Mouse (Mus musculus): ENCODE data around the gene Pknox1.

DNA sequence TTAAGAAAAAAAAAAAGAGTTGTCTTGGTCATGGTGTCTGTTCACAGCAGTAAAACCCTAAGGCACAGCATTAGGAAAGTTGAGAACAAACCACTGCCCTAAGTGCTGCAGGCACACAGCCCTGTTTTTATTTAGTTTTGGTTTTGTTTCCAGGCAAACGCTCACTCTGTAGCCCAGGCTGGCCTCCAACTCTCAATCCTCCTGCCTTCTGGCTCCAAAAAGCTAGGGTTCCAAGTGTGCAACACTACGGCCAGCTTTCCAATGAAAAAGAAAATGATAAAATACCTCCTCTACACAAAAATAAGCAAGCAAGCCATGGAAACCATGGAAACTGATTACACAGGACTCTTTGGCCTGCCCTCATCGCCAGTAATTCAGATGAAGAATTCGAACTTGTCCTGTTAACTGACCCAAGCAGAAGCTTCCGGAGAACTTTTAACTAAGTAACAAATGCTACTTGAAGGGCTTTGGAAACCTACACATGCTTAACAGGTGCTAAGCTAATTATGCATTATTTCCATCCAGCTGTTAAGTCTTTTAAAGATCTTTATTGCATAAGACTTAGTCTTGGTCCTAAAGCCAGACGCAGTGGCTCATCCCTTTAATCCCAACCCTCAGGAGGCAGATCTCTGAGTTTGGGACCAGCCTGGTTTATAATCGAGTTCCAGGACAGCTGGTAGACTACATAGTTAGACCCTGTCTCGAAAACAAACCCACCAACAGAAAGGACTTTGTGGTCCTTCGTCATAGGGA lies 17.9 kb upstream of the Pknox1 start:
- TF ChIP-seq CTCF (IDR thresholded peaks at IDR 0.05; ENCODE audit: extremely low read depth, insufficient read depth, low read length) (no peak), POLR2A (IDR thresholded peaks at IDR 0.05; ENCODE audit: extremely low read depth, insufficient read depth, low read length) (no peak)

Data from cortical plate, adult 2 months (tissue).